Mouse (Mus musculus): Measurements from ENCODE around the gene Mif4gd.
A peak's percentile ranks its signal among the peaks of the same experiment; 100 is the strongest.

DNA sequence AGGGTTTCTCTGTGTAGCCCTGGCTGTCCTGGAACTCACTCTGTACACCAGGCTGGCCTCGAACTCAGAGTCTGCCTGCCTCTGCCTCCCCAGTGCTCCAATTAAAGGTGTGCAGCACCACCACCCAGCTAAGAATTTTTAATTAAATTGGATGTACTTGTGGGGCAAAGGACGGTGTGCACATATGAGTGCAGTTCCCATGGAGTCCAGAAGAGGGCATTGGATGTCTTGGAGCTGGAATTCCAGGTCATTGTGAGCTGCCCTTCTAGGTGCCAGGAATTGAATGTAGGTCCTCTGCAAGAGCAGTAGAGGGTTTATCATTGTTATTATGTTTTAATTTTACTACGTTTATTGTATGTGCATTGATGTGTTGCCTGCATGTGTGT is 18.7 kb upstream of the Mif4gd start:
- peak; percentile 83 for TF ChIP-seq CTCF (IDR thresholded peaks at IDR 0.05)
- no peak for TF ChIP-seq EP300 (IDR thresholded peaks at IDR 0.05)
